In the genomic region with DNA sequence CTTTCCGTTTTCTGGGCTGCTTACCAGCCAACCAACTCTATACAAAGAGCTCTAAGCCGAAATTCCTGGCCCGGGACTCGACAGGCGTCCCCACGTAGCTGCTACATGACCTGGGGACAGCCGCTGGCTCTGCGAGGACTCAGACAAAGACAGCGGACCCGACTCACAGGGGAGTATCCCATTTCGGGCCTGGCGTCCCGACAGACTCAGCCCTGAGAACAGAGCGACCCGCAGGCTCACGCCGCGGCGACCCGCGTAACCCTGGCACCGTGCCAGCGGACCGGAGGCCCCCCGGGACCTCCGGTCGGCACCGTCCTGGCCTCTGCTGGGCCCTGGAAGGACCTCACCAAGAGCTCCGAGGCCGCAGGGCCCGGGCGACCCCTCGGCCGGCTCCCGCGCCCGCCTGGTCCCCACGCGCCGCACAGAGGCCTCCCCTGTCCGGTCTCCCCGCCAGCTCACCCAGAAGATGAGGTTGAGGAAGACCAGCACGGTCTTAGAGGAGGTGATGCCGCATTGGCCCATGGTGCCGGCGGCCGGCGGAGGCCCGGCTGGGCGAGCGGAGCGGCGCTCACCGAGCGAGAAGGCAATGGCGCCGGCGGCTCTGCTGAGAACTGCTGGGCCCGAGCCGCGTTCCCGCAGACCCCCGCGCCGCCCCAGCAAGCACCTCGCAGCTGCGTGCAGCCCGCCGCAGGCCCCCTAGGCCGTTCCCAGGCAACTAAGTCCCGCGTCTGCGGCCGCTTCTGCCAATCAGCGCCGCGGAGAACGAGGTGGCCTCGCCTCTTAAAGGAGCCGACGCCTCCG, we compare ENCODE assay signal across 8 mouse cellular contexts. TPM values are rescaled to one million over a fixed set of nuclear protein-coding genes. Genes with fewer than 3 reads are reported as not detected.
DNase-seq lines count a peak whose midpoint lies in the region; ATAC-seq and TF ChIP-seq lines count a peak whose summit lies in the region.

No protein-coding gene starts in this region.

- no peak for TF ChIP-seq CTCF in gastrocnemius, adult 2 months (IDR thresholded peaks at IDR 0.05)
- no peak for TF ChIP-seq CTCF in hindbrain, postnatal 0 days (IDR thresholded peaks at IDR 0.05; ENCODE audit: low read depth)
- no peak for TF ChIP-seq CTCF in left cerebral cortex, adult 2 months (IDR thresholded peaks at IDR 0.05)

- peak overlapping the region; percentile 94 for H3K4me3 ChIP-seq in gastrocnemius, adult 2 months
- H3K4me3 ChIP-seq in hindbrain, postnatal 0 days (ENCODE audit: low read length) = peak overlapping the region; percentile 99
- peak overlapping the region; percentile 76 for H3K4me3 ChIP-seq in left cerebral cortex, adult 2 months
- peak overlapping the region; percentile 52 for H3K4me3 ChIP-seq in macrophage (ENCODE audit: inconsistent target)

- peaks cover 43% of the 10 kb centered on the region; the same call in 1 of the 2 replicates for H3K79me2 ChIP-seq in macrophage (ENCODE audit: inconsistent target)

- H3K36me3 ChIP-seq in hindbrain, postnatal 0 days (ENCODE audit: insufficient read depth, low read length) = no peaks in the 10 kb centered on the region
- no peaks in the 10 kb centered on the region for H3K36me3 ChIP-seq in macrophage (ENCODE audit: inconsistent target)

- peak overlapping the region; percentile 95 for H3K27ac ChIP-seq in gastrocnemius, adult 2 months
- H3K27ac ChIP-seq in hindbrain, postnatal 0 days = peak overlapping the region; percentile 98
- H3K27ac ChIP-seq in left cerebral cortex, adult 2 months = peak overlapping the region; percentile 94
- H3K27ac ChIP-seq in macrophage = no peak overlapping the region

- H3K27me3 ChIP-seq in hindbrain, postnatal 0 days (ENCODE audit: insufficient read depth, low read length) = no peaks in the 10 kb centered on the region

- H3K4me1 ChIP-seq in hindbrain, postnatal 0 days (ENCODE audit: insufficient read depth, low read length) = peaks cover 4% of the 10 kb centered on the region; the same call in 1 of the 2 replicates

- H3K4me2 ChIP-seq in hindbrain, postnatal 0 days (ENCODE audit: low read depth, low read length) = peak overlapping the region; percentile 81

- ATAC-seq in hindbrain, postnatal 0 days = peak; percentile 97

- intact Hi-C loops in gastrocnemius, adult 2 months (cut with DNase I) = no loop called here
- intact Hi-C loops in left cerebral cortex, adult 2 months (cut with DNase I) = loop anchor here (2.0 kb wide), 1 partner anchor 42 kb away; no protein-coding TSS in a partner anchor

- WGBS in hindbrain, postnatal 0 days = under 1% methylated on average over 72 of the region's 82 CpGs
- 1% methylated on average over 70 of the region's 82 CpGs for WGBS in macrophage (ENCODE audit: missing documents)

- H3K9me3 ChIP-seq in hindbrain, postnatal 0 days (ENCODE audit: low read length) = no peaks in the 10 kb centered on the region

- peak; percentile 95 for DNase-seq in ZHBTc4 (ENCODE audit: low read depth, low spot score)
- peak; percentile 81 to 88 for DNase-seq in cerebellum, postnatal 4 days (ENCODE audit: low spot score in 2 of 2)
- DNase-seq in gastrocnemius, adult 2 months = peak; percentile 95
- DNase-seq in hindbrain, postnatal 0 days (ENCODE audit: low spot score) = peak; percentile 97
- DNase-seq in left cerebral cortex, adult 2 months (ENCODE audit: extremely low spot score in 1 of 2, low spot score in 2 of 2) = peak; percentile 94
- DNase-seq in right cerebral cortex, adult 18-20 months = peak; percentile 95
- peak; percentile 78 for DNase-seq in urinary bladder, adult 2 months (ENCODE audit: low spot score)

- peak overlapping the region; percentile 99 for H3K9ac ChIP-seq in hindbrain, postnatal 0 days (replicated peaks; ENCODE audit: low read length)

RNA-seq across cellular contexts. Expression of gene Tspan3, which starts 4.7 kb away (rescaled TPM):
- 100 to 1,000 TPM in 1 of 2 experiments, 10 to 100 TPM in 1; 86.1 to 122 TPM for total RNA-seq in gastrocnemius, adult 2 months (2021)
- total RNA-seq in hindbrain, postnatal 0 days (2014; rRNA removed) = 524 and 552 TPM in 2 replicates
- 725 and 737 TPM in 2 replicates for polyA plus RNA-seq in hindbrain, postnatal 0 days (2015; fragmentation: Nextera tagmentation; extraction: Ambion mirVana)
- 100 to 1,000 TPM; 337 to 351 TPM for total RNA-seq in left cerebral cortex, adult 2 months (2021)
- total RNA-seq in macrophage (2018; cell fraction: chromatin; rRNA removed) = 100 to 1,000 TPM in 5 of 26 experiments, 10 to 100 TPM in 21; 13.6 to 271 (median 40.6) TPM
- total RNA-seq in macrophage (2018; cell fraction: cytosol; rRNA removed) = 100 to 1,000 TPM in 17 of 26 experiments, 10 to 100 TPM in 9; 75.0 to 407 (median 123) TPM
- total RNA-seq in macrophage (2018; cell fraction: nucleus; rRNA removed) = 100 to 1,000 TPM in 14 of 26 experiments, 10 to 100 TPM in 12; 33.0 to 409 (median 127) TPM
- 71.8 to 155 TPM (median 82.8 TPM) in 3 replicates for polyA plus RNA-seq in macrophage (2018)
- polyA plus RNA-seq in urinary bladder, adult 2 months (2012; rRNA removed) = 153 and 172 TPM in 2 replicates
